Mouse (Mus musculus) adrenal gland, postnatal 25 days (tissue): Measurements from ENCODE around the gene Gm7945. TPM values are rescaled to one million over a fixed set of nuclear protein-coding genes. Genes with fewer than 3 reads are reported as not detected.
A peak's percentile ranks its signal among the peaks of the same experiment; 100 is the strongest.
"Not testable (repeated sequence)": the region's sequence is repeated elsewhere in the genome, so short reads cannot be mapped to it uniquely, and the experiment has no call there.

ENCODE experiments used
- DNase-seq: peaks from one replicate; pipeline ENCODE4 v3.0.0; 2021; ENCODE audit warnings: mixed read lengths
- long read RNA-seq: library from polyadenylated mRNA; stranded (forward); transcript quantifications from one replicate; pipeline ENCODE4 v2.0.0, GENCODE M21; 2021
- total RNA-seq: library from RNA; stranded (reverse); gene quantifications from 2 replicates; pipeline ENCODE4 v1.2.3, GENCODE M21; 2021

The Gm7945 gene
- not detected in 2 replicates for total RNA-seq
- long read RNA-seq, result 0 reads

GRCm38 (mm10) chr14:41386279-41386678, at the start of gene Gm7945:
TSS of gene Gm7945 (minus strand) at chr14:41386379.
- DNase-seq, result not testable (repeated sequence)

GRCm38 (mm10) chr14:41425393-41426075, 39.4 kb upstream of the Gm7945 start:
- peak; percentile 2 for DNase-seq

GRCm38 (mm10) chr14:41424694-41425093, 38.5 kb upstream of the Gm7945 start:
- not testable (repeated sequence) for DNase-seq

GRCm38 (mm10) chr14:41408181-41408580, 22.0 kb upstream of the Gm7945 start, which contains the start of gene Gm6482:
TSS of gene Gm6482 (minus strand) at chr14:41408281.
- DNase-seq, result not testable (repeated sequence)

- DNase-seq, result not testable (repeated sequence)
Observed at GRCm38 (mm10) chr14:41348309-41348708, 37.9 kb downstream of the Gm7945 start, which contains the start of gene Gm5798. TSS of gene Gm5798 (plus strand) at chr14:41348609.

Other genes starting within 250 kb of the Gm7945 start
- gene Mbl1, start 234.9 kb downstream of the Gm7945 start, total RNA-seq, result 1.1 TPM in 1 of 2 replicates, not detected in the other
- not detected in 2 replicates for gene Sftpd, start 201.2 kb downstream of the Gm7945 start, total RNA-seq
- gene Gm2832, start 107.6 kb downstream of the Gm7945 start, total RNA-seq, result not detected in 2 replicates
- not detected in 2 replicates for gene Gm5798, start 37.8 kb downstream of the Gm7945 start, total RNA-seq
- gene Gm6482, start 21.9 kb upstream of the Gm7945 start, total RNA-seq, result not detected in 2 replicates
- gene Gm7954, start 67.1 kb upstream of the Gm7945 start, total RNA-seq, result not detected in 2 replicates
- gene Gm3486, start 103.1 kb upstream of the Gm7945 start, total RNA-seq, result not detected in 2 replicates
- gene Gm7970, start 169.2 kb upstream of the Gm7945 start, total RNA-seq, result not detected in 2 replicates
- gene 1700049E17Rik2, start 186.8 kb upstream of the Gm7945 start, total RNA-seq, result not detected in 2 replicates
- gene Gm3072, start 238.2 kb upstream of the Gm7945 start, total RNA-seq, result not detected in 2 replicates